Mouse (Mus musculus) liver, embryonic 13.5 days (tissue): ENCODE results near the gene Gm47996. TPM values are rescaled to one million over a fixed set of nuclear protein-coding genes. Genes with fewer than 3 reads are reported as not detected.

Experiments
- ATAC-seq: fragments of 200-750 bp; cut with Nextera tagmentation; 2 replicates; pipeline ENCODE4 v1.8.0; 2017; ENCODE audit warnings: low read depth, mild to moderate bottlenecking, moderate number of reproducible peaks, moderate library complexity
- DNase-seq: peaks from one replicate; pipeline ENCODE4 v3.0.0; 2022
- H3K27ac ChIP-seq: fragments of 300-500 bp; sonication (generic); 2 replicates; pipeline ENCODE4 v1.5.1; 2015; ENCODE audit warnings: moderate library complexity, mild to moderate bottlenecking, inconsistent platforms
- H3K27me3 ChIP-seq: fragments of 300-500 bp; sonication (generic); 2 replicates; pipeline ENCODE4 v1.6.1; 2015; ENCODE audit warnings: mild to moderate bottlenecking, inconsistent platforms
- H3K36me3 ChIP-seq: fragments of 300-500 bp; sonication (generic); 2 replicates; pipeline ENCODE4 v1.6.1; 2015; ENCODE audit warnings: mild to moderate bottlenecking, inconsistent platforms
- H3K4me1 ChIP-seq: fragments of 300-500 bp; sonication (generic); replicated peaks from 2 replicates; pipeline ENCODE4 v1.6.1; 2015; ENCODE audit warnings: inconsistent platforms
- H3K4me2 ChIP-seq: fragments of 300-500 bp; sonication (generic); 2 replicates; pipeline ENCODE4 v1.6.1; 2015; ENCODE audit warnings: inconsistent platforms, mild to moderate bottlenecking, moderate library complexity
- H3K4me3 ChIP-seq: fragments of 300-500 bp; sonication (generic); replicated peaks from 2 replicates; pipeline ENCODE4 v1.5.1; 2015; ENCODE audit warnings: mild to moderate bottlenecking, inconsistent platforms
- H3K9ac ChIP-seq: fragments of 300-500 bp; sonication (generic); 2 replicates; pipeline ENCODE4 v1.6.1; 2015; ENCODE audit warnings: mild to moderate bottlenecking, inconsistent platforms
- H3K9me3 ChIP-seq: fragments of 300-500 bp; sonication (generic); replicated peaks from 2 replicates; pipeline ENCODE4 v1.6.1; 2016; ENCODE audit warnings: inconsistent platforms
- WGBS: fragments of 180-500 bp; shearing (Covaris S2); methylation state at CpG from one replicate; pipeline ENCODE4 v1.1.7; 2015; ENCODE audit not compliant: insufficient replicate concordance; 5-methylcytosine and 5-hydroxymethylcytosine counted together
- polyA plus RNA-seq: library from polyadenylated mRNA; unstranded; fragments of >200 nt; fragmentation: Nextera tagmentation; extraction: Ambion mirVana; gene quantifications from 2 replicates; pipeline ENCODE4 v1.2.1, GENCODE M21; 2015

The Gm47996 gene
- polyA plus RNA-seq, 1 experiment from 2014 or later = 0.36 TPM

DNA sequence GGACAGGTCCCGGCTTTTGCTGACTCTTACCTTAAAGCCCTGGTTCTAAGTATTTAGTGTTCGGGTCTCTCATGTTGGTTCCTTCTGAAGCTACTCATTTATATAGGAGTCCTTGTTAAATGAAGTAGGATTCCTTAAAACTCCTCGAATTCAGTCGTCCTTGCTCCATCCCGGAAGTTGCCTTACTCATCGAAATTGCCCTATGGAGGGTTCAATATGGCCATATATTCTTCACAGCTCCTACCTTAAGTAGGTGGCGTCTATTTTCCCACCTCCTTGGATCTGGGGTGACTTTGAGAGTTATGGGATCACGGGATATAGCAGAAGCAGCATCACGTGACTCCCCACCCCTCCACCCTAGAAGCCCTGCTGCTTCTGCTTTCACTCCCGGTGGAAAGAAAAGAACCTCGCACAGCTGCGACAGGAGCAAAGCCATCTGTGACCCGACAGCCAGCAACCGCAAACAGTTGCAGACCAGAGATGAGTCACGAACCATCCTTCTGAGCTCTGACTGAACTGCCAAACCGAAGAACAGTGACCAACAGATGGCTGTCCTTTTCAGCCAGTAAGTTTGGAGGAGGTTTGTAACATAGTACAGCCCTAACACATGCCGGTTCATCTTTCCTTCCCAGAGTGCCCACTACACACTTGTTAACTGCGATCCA is 40.7 kb downstream of the Gm47996 start:
- no peaks in the 10 kb centered on the region for H3K27me3 ChIP-seq
- H3K9me3 ChIP-seq = no peaks in the 10 kb centered on the region
- 35% methylated on average over 18 of the region's 18 CpGs for WGBS
- peak overlapping the region; percentile 3; the same call in 1 of the 2 replicates for H3K4me3 ChIP-seq
- peak; percentile 13 for DNase-seq
- ATAC-seq = peak; percentile 50; the same call in 1 of the 2 replicates
- H3K4me1 ChIP-seq = peaks cover 22% of the 10 kb centered on the region
- no peaks in the 10 kb centered on the region for H3K36me3 ChIP-seq
- H3K4me2 ChIP-seq = peak overlapping the region; percentile 35
- 0 out of 2 replicates have a peak overlapping the region, but pooled peaks have one; percentile 43 for H3K27ac ChIP-seq
- peak overlapping the region; percentile 33 for H3K9ac ChIP-seq

GRCm38 (mm10) chr1:151251194-151252010 is 41.5 kb downstream of the Gm47996 start:
- WGBS = 69% methylated on average over 14 of the region's 14 CpGs
- H3K4me2 ChIP-seq = peak overlapping the region; percentile 35

DNA sequence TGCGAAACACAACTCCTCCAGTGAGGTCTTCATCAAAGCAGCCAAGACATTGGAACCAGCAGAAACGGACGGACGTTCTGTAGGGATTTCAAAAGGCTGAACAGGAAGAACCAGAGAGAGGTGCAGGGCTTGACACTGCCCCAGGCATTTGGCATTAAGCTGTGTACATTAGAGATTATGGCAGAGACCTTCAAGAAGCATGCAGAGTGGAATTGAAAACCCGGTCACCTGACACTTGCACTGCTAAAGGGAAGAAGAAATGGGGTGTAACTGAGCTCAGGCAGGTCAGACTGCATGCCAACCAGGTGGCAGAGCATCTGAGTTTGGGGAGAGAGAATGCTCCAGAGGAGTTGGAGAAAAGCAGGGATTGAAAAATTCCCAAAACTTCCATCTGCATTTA is 45.5 kb downstream of the Gm47996 start:
- peaks cover 30% of the 10 kb centered on the region for H3K4me1 ChIP-seq
- H3K36me3 ChIP-seq = no peaks in the 10 kb centered on the region
- no peak overlapping the region for H3K4me3 ChIP-seq
- no peaks in the 10 kb centered on the region for H3K9me3 ChIP-seq
- H3K27ac ChIP-seq = no peak overlapping the region
- DNase-seq (no peak), ATAC-seq (no peak)
- WGBS = 68% methylated on average over 5 of the region's 5 CpGs
- H3K9ac ChIP-seq = no peak overlapping the region
- no peaks in the 10 kb centered on the region for H3K27me3 ChIP-seq
- no peak overlapping the region for H3K4me2 ChIP-seq

More at GRCm38 (mm10) chr1:151251194-151252010, 41.5 kb downstream of the Gm47996 start:
- ATAC-seq (no peak), DNase-seq (no peak)
- H3K4me3 ChIP-seq = 0 out of 2 replicates have a peak overlapping the region, but pooled peaks have one; percentile 3
- peaks cover 17% of the 10 kb centered on the region for H3K4me1 ChIP-seq
- no peaks in the 10 kb centered on the region for H3K36me3 ChIP-seq
- 0 out of 2 replicates have a peak overlapping the region, but pooled peaks have one; percentile 43 for H3K27ac ChIP-seq
- no peaks in the 10 kb centered on the region for H3K27me3 ChIP-seq
- 0 out of 2 replicates have a peak overlapping the region, but pooled peaks have one; percentile 33 for H3K9ac ChIP-seq
- H3K9me3 ChIP-seq = no peaks in the 10 kb centered on the region

- Histone ChIP-seq H3K4me2 (no peak overlapping the region), H3K27me3 (no peaks in the 10 kb centered on the region), H3K9me3 (no peaks in the 10 kb centered on the region), H3K9ac (no peak overlapping the region), H3K36me3 (no peaks in the 10 kb centered on the region), H3K27ac (no peak overlapping the region), H3K4me3 (no peak overlapping the region), H3K4me1 (peaks cover 17% of the 10 kb centered on the region)
- 42% methylated on average over 14 of the region's 14 CpGs for WGBS
- ATAC-seq (no peak), DNase-seq (no peak)
These were observed 48.4 kb downstream of the Gm47996 start for GRCm38 (mm10) chr1:151258090-151258954.

DNA sequence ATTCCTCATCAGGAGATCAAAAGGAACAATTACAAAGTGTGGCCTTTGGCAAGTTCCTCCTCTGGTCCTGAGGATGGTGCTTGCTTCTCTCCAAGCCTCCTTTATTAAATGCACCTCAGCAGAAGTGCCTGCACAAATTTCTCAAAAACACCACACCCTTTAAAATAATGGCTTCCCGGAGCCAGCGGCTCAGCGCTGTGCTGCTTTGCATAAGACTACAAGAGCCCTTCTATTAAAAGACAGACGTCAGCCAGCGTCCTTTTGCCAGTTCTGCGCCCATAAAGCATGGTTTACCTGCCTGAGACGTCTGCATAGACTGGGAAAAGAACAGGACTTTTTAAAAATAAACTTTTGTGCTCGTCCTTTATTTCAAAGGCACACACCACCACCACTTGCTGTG is 49.1 kb downstream of the Gm47996 start:
- no peaks in the 10 kb centered on the region for H3K9me3 ChIP-seq
- no peak overlapping the region for H3K4me3 ChIP-seq
- ATAC-seq (no peak), DNase-seq (no peak)
- no peak overlapping the region for H3K4me2 ChIP-seq
- no peak overlapping the region for H3K27ac ChIP-seq
- H3K36me3 ChIP-seq = no peaks in the 10 kb centered on the region
- H3K4me1 ChIP-seq = peaks cover 17% of the 10 kb centered on the region
- H3K9ac ChIP-seq = no peak overlapping the region
- WGBS = 61% methylated on average over 8 of the region's 8 CpGs
- H3K27me3 ChIP-seq = no peaks in the 10 kb centered on the region

Other genes with a start within 250 kb of the Gm47996 start
- gene Hmcn1, start 216.7 kb upstream of the Gm47996 start, polyA plus RNA-seq = 1.9 and 2.6 TPM in 2 replicates
- 2.7 and 2.8 TPM in 2 replicates for gene Gm47985, start 27.6 kb upstream of the Gm47996 start, polyA plus RNA-seq
- gene Gm8947, start 17.8 kb upstream of the Gm47996 start, polyA plus RNA-seq = 1.2 and 1.6 TPM in 2 replicates
- 0.68 and 1.1 TPM in 2 replicates for gene Gm47995, start 11.7 kb upstream of the Gm47996 start, polyA plus RNA-seq
- 0.31 and 0.66 TPM in 2 replicates for gene 3110040M04Rik, start 6.0 kb upstream of the Gm47996 start, polyA plus RNA-seq
- gene Ivns1abp, start 134.3 kb downstream of the Gm47996 start, polyA plus RNA-seq = 86.4 and 112 TPM in 2 replicates
- gene Swt1, start 218.3 kb downstream of the Gm47996 start, polyA plus RNA-seq = 18.7 and 30.1 TPM in 2 replicates
- gene Trmt1l, start 218.4 kb downstream of the Gm47996 start, polyA plus RNA-seq = 18.9 and 21.7 TPM in 2 replicates